Mouse (Mus musculus) erythroblast, embryonic 14.5 days (primary cell): ENCODE results near the gene Lypla2.

ENCODE experiments used
- GATA1 ChIP-seq: IDR thresholded peaks from 2 replicates; pipeline ENCODE4 v1.6.1; 2012; ENCODE audit warnings: low read length, inconsistent platforms, mixed read lengths
- TAL1 ChIP-seq: IDR thresholded peaks from 3 replicates; pipeline ENCODE4 v1.6.1; 2012; ENCODE audit warnings: low read length, inconsistent platforms, mixed read lengths

GRCm38 (mm10) chr4:135966283-135966682 lies 6.1 kb downstream of the Lypla2 start:
- TF ChIP-seq GATA1 (no peak), TAL1 (no peak)
